Mouse (Mus musculus) lung, postnatal 0 days (tissue): ENCODE results near the gene Pla2g6. TPM values are rescaled to one million over a fixed set of nuclear protein-coding genes. Genes with fewer than 3 reads are reported as not detected.

Experiments used
- ATAC-seq: fragments of 200-750 bp; cut with Nextera tagmentation; 2 replicates; pipeline ENCODE4 v1.8.0; 2017; ENCODE audit warnings: moderate library complexity
- DNase-seq: peaks from one replicate; pipeline ENCODE4 v3.0.0-alpha.2; 2016; ENCODE audit warnings: low spot score
- H3K27ac ChIP-seq: fragments of 300-500 bp; sonication (generic); 2 replicates; pipeline ENCODE4 v1.5.1; 2014; ENCODE audit warnings: antibody characterized with exemption, mild to moderate bottlenecking, low read length, mixed read lengths
- H3K27me3 ChIP-seq: fragments of 300-500 bp; sonication (generic); replicated peaks from 2 replicates; pipeline ENCODE4 v1.6.1; 2014; ENCODE audit warnings: low read length, mixed read lengths; ENCODE audit not compliant: insufficient read depth
- H3K36me3 ChIP-seq: fragments of 300-500 bp; sonication (generic); 2 replicates; pipeline ENCODE4 v1.6.1; 2014; ENCODE audit warnings: low read length, mixed read lengths; ENCODE audit not compliant: insufficient read depth
- H3K4me1 ChIP-seq: fragments of 300-500 bp; sonication (generic); 2 replicates; pipeline ENCODE4 v1.6.1; 2014; ENCODE audit warnings: antibody characterized with exemption, low read depth, low read length, mixed read lengths; ENCODE audit not compliant: insufficient read depth
- H3K4me2 ChIP-seq: fragments of 300-500 bp; sonication (generic); replicated peaks from 2 replicates; pipeline ENCODE4 v1.6.1; 2014; ENCODE audit warnings: low read depth, mild to moderate bottlenecking, low read length, moderate library complexity, mixed read lengths
- H3K4me3 ChIP-seq: fragments of 300-500 bp; sonication (generic); 2 replicates; pipeline ENCODE4 v1.5.1; 2014; ENCODE audit warnings: low read depth, low read length
- H3K9ac ChIP-seq: fragments of 300-500 bp; sonication (generic); replicated peaks from 2 replicates; pipeline ENCODE4 v1.6.1; 2014; ENCODE audit warnings: low read depth, mild to moderate bottlenecking
- H3K9me3 ChIP-seq: fragments of 300-500 bp; sonication (generic); 2 replicates; pipeline ENCODE4 v1.6.1; 2016; ENCODE audit warnings: low read length, mixed read lengths
- CTCF ChIP-seq: IDR thresholded peaks from 2 replicates; pipeline ENCODE4 v1.5.1; 2016; ENCODE audit warnings: antibody characterized with exemption, mild to moderate bottlenecking
- EP300 ChIP-seq: IDR thresholded peaks from 2 replicates; pipeline ENCODE4 v1.6.1; 2016; ENCODE audit warnings: antibody characterized with exemption, mild to moderate bottlenecking, control low read depth
- WGBS: fragments of 180-500 bp; shearing (Covaris S2); extraction: QIAGEN DNeasy Blood & Tissue Kit; methylation state at CpG from one replicate; pipeline ENCODE4 v1.1.7; 2014; 5-methylcytosine and 5-hydroxymethylcytosine counted together
- polyA plus RNA-seq: library from polyadenylated mRNA; unstranded; fragments of >200 nt; fragmentation: Nextera tagmentation; extraction: Ambion mirVana; gene quantifications from 2 replicates; pipeline ENCODE4 v1.2.1, GENCODE M21; 2015

The Pla2g6 gene
- polyA plus RNA-seq, 1 experiment from 2014 or later = 11.8 TPM

DNA sequence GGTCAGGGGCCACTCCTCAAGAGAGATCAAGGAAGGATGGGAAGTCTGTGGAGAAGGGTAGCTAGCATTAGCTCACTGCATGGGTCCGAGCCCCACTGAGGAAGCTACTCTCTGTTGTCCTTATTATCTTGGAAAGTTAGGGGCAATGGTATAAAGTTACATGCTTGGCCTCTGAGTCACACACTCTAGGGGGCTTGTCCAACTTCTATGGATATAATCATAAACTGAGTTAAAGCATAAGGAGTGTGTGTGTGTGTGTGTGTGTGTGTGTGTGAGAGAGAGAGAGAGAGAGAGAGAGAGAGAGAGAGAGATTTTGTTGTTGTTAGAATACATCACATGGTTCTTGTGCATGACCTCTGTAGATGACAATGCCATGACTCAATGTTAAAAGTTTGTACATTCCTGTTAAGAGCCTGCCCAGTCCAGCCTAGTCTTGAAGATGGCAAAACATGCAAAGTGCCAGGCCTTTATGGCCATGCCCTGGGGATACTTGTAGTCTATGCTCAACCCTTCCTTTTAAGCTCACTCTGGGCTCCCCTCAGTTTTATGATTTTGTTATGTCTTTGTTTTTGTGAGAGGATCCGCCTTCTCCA, 28.5 kb downstream of the Pla2g6 start:
- Histone ChIP-seq H3K4me2 (no peak overlapping the region), H3K9ac (no peak overlapping the region), H3K9me3 (no peaks in the 10 kb centered on the region), H3K27ac (no peak overlapping the region; the same call in 1 of the 2 replicates), H3K4me3 (no peak overlapping the region), H3K27me3 (no peaks in the 10 kb centered on the region), H3K4me1 (no peaks in the 10 kb centered on the region; the same call in 1 of the 2 replicates), H3K36me3 (no peaks in the 10 kb centered on the region)
- TF ChIP-seq CTCF = no peak
- TF ChIP-seq EP300 = 0 out of 2 replicates have a peak, but pooled peaks have one; percentile 30
- DNase-seq = peak; percentile 68
- 85% methylated on average over 2 of the region's 2 CpGs for WGBS
- peak; percentile 77 for ATAC-seq

DNA sequence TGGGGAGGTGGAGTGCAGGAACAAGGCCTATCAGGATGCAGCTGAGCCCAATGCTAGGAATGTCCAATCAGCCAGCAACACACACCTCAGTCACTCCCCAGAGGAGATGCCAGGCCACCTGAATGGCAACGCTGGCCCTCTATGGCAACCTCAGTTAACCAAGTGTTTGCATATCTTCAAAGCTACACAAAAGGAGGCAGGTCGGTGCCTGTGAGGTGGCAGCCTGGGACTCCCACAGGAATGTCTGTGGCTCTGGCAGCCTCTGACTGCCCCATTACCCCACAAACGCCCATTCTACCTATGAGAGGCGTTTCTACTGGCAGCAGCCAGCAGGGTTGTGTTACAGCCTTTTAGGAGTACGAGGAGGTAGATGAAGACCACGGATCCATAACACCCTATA, 29.6 kb downstream of the Pla2g6 start:
- Histone ChIP-seq H3K4me3 (no peak overlapping the region), H3K4me1 (no peaks in the 10 kb centered on the region; the same call in 1 of the 2 replicates), H3K36me3 (no peaks in the 10 kb centered on the region), H3K27ac (no peak overlapping the region), H3K4me2 (no peak overlapping the region), H3K9ac (no peak overlapping the region), H3K9me3 (no peaks in the 10 kb centered on the region), H3K27me3 (no peaks in the 10 kb centered on the region)
- WGBS = 78% methylated on average over 6 of the region's 6 CpGs
- TF ChIP-seq CTCF = no peak
- TF ChIP-seq EP300 = no peak
- DNase-seq = peak; percentile 60
- peak; percentile 79 for ATAC-seq

DNA sequence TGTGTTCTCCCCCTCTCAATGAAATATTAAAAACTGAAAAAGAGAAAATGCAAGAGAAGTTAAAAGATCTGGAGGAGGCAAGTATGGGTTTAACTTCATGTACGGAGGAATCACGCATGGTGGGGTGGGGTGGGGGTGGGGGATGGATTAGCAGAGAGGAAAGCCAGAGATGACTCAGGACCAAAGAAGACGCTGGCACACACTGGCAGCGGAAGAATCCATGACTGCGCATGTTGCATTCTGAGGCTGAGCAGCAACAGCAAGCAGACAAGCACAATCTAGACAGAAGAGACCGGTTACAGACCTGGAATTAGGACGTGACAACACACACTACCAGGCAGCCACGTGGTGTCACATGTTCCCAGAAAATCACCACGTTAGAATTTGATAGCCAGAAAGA, 35.4 kb downstream of the Pla2g6 start:
- Histone ChIP-seq H3K27me3 (no peaks in the 10 kb centered on the region), H3K9ac (no peak overlapping the region), H3K4me3 (no peak overlapping the region), H3K9me3 (no peaks in the 10 kb centered on the region), H3K27ac (no peak overlapping the region), H3K4me1 (no peaks in the 10 kb centered on the region), H3K4me2 (no peak overlapping the region), H3K36me3 (no peaks in the 10 kb centered on the region)
- TF ChIP-seq CTCF (no peak), EP300 (no peak)
- 88% methylated on average over 9 of the region's 9 CpGs for WGBS
- no peak for ATAC-seq
- DNase-seq = no peak

DNA sequence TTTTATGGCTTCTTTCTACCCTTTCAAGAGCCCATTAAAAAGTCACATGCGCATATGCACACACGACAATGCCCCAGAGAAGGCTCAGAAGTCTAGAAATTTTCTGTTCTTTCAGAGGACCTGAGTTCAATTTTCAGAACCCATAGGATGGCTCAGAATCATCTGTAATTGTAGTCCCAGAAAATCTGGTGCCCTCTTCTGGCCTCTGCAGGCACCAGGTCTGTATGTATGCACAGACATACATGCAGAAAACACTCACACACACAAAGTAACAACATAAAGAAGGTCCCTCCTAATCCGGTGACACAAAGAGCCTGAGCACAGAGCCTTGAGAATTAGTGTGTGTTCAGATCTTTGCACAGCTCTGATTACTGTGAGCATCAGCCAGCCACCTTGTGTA, 37.9 kb downstream of the Pla2g6 start:
- H3K9me3 ChIP-seq = no peaks in the 10 kb centered on the region
- H3K9ac ChIP-seq = no peak overlapping the region
- TF ChIP-seq CTCF (peak; percentile 35), EP300 (no peak)
- H3K27ac ChIP-seq = no peak overlapping the region
- H3K27me3 ChIP-seq = no peaks in the 10 kb centered on the region
- WGBS = 81% methylated on average over 3 of the region's 3 CpGs
- DNase-seq (no peak), ATAC-seq (no peak)
- no peaks in the 10 kb centered on the region for H3K4me1 ChIP-seq
- H3K4me2 ChIP-seq = no peak overlapping the region
- no peaks in the 10 kb centered on the region for H3K36me3 ChIP-seq
- H3K4me3 ChIP-seq = no peak overlapping the region

DNA sequence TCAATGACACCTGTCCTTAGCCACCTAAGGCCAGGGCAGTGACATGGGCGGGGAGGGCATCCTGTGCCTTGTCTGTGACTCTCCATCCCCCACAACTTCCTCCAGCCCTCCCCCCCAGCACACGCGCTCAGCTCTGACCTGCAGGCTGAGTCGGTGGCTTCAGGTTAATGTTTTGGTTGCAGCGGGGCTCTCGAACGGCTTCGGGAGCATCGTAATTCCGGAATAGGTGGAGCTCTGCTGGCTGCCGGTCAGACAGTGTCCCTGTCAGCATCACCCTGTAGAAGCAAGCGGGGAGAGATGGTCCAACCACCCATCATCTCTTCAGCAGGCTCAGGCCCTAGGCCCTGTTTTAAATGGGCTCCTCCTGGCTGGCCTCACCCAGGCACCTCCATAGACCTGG, 38.7 kb downstream of the Pla2g6 start:
- Histone ChIP-seq H3K4me2 (no peak overlapping the region), H3K27ac (no peak overlapping the region), H3K9me3 (no peaks in the 10 kb centered on the region), H3K9ac (no peak overlapping the region), H3K4me1 (no peaks in the 10 kb centered on the region), H3K4me3 (no peak overlapping the region), H3K36me3 (no peaks in the 10 kb centered on the region), H3K27me3 (no peaks in the 10 kb centered on the region)
- TF ChIP-seq EP300 = no peak
- TF ChIP-seq CTCF = no peak
- ATAC-seq = no peak
- 91% methylated on average over 12 of the region's 12 CpGs for WGBS
- DNase-seq = no peak

DNA sequence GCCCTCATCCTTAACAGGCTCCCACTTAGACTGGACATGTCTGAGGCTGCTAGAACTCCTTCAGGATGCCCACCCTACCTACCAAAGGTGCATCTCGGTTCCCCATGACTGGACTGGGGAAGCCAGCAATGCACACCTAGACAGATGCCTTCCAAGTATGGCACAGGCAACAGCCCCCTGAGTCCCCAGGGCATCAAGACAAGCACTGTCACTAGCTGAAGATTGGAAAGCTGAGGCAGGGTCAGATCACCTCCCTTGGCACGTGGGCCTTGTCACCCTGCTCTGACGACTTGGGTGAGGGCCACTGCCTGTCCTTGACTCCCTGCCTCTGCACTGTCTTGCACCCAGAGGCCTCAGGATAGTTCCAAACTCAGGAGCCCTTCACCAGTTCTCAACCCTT, 39.8 kb downstream of the Pla2g6 start:
- Histone ChIP-seq H3K36me3 (no peaks in the 10 kb centered on the region), H3K9me3 (no peaks in the 10 kb centered on the region), H3K9ac (no peak overlapping the region), H3K27ac (no peak overlapping the region), H3K27me3 (no peaks in the 10 kb centered on the region), H3K4me3 (no peak overlapping the region), H3K4me1 (no peaks in the 10 kb centered on the region), H3K4me2 (no peak overlapping the region)
- no peak for TF ChIP-seq CTCF
- no peak for TF ChIP-seq EP300
- WGBS = 76% methylated on average over 3 of the region's 3 CpGs
- ATAC-seq = no peak
- DNase-seq = no peak

DNA sequence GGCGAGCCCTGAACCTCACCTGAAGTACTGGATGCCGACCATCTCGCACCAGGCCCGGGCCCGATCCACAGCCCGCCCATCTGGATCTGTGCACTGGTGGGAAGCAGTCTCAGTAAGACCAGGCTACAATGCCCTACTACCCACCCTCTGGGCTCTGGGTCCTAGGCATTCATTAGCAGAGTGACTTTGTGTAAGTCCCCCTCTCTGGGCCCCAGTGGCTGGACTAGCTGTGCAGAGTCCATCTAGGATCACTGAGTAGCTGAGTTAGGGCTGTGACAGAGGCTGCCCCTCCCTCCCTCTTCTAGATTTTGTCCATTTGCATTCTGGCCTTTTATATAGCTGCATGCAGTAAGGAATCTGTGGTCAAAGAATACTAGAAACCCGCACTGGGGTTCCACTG, 41.1 kb downstream of the Pla2g6 start:
- 88% methylated on average over 7 of the region's 7 CpGs for WGBS
- no peak overlapping the region for H3K9ac ChIP-seq
- TF ChIP-seq EP300 (no peak), CTCF (no peak)
- no peak for ATAC-seq
- no peaks in the 10 kb centered on the region for H3K9me3 ChIP-seq
- H3K4me3 ChIP-seq = no peak overlapping the region
- no peaks in the 10 kb centered on the region for H3K36me3 ChIP-seq
- H3K27ac ChIP-seq = no peak overlapping the region
- DNase-seq = no peak
- H3K4me1 ChIP-seq = no peaks in the 10 kb centered on the region
- H3K4me2 ChIP-seq = no peak overlapping the region
- no peaks in the 10 kb centered on the region for H3K27me3 ChIP-seq
